Mouse (Mus musculus) gastrocnemius, postnatal 14 days (tissue): ENCODE measurements around the gene Tcp11l2. TPM values are rescaled to one million over a fixed set of nuclear protein-coding genes. Genes with fewer than 3 reads are reported as not detected.
A peak's percentile ranks its signal among the peaks of the same experiment; 100 is the strongest.

Experiments
- DNase-seq: peaks from one replicate; pipeline ENCODE4 v3.0.0; 2021; ENCODE audit warnings: mixed read lengths
- intact Hi-C: fragments of 180-260 bp; cut with DNase I; formaldehyde crosslinking; loops from one replicate; pipeline ENCODE4 v1.15.1; 2025; ENCODE audit warnings: low total_unique reads
- long read RNA-seq, 2 experiments: library from polyadenylated mRNA; stranded (forward); transcript quantifications; one replicate each; pipeline ENCODE4 v2.0.0; 2021
- total RNA-seq, 2 experiments: library from RNA; stranded (reverse); gene quantifications; 2 replicates each; pipeline ENCODE4 v1.2.3; 2021

Gene Tcp11l2
- 100 to 1,000 TPM in 1 of 2 experiments, 10 to 100 TPM in 1; 68.4 to 118 TPM for total RNA-seq
- long read RNA-seq, experiment 1, transcript Tcp11l2-201 (10 exons, 2,725 nt) = major isoform, 81 of 97 reads
- long read RNA-seq, experiment 1, partial matches to known transcripts = 11 of 97 reads
- long read RNA-seq, experiment 1, other reads (novel, unspliced or antisense) = 5 of 97 reads
- long read RNA-seq, experiment 2, transcript Tcp11l2-201 (10 exons, 2,725 nt) = major isoform, 74 of 88 reads
- long read RNA-seq, experiment 2, partial matches to known transcripts = 7 of 88 reads
- long read RNA-seq, experiment 2, other reads (novel, unspliced or antisense) = 7 of 88 reads

DNA sequence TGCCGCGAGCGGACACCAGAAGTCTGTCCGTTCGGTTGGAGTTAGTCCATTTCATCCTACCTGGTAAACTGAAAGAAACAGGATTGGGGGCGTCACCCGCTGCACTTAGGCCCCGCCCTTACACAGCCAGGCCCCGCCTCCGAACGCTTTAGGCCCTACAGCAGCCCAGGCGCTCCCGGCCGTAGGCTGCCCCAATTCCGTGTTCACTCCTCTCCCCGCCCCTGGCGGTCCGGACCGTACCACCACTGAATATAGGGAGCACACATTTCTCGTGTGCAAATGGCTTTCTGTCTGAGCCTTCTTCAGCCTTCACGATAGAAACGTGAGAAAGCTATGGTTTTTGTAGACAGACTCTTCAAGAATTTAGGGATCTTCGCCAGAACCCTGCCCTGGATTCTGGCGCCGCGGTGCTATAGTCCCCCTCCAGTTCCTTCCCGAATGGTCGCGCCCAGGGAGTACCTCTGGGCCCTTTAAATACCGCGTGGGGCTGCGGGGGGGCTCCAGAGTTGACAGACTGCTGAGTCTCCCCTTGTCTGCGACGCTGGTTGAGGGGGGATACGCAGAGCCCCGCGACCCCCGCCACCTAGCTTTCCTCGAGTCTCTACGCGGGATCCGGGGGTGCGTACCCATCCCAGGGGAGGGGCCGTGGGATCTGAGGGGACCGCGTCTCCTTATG, at the start of gene Tcp11l2:
Gene Tcp11l2 (plus strand): TSS at position 232 of the 676 bp plus-strand sequence.
- intact Hi-C loops = no loop called here
- peak; percentile 93 for DNase-seq

DNA sequence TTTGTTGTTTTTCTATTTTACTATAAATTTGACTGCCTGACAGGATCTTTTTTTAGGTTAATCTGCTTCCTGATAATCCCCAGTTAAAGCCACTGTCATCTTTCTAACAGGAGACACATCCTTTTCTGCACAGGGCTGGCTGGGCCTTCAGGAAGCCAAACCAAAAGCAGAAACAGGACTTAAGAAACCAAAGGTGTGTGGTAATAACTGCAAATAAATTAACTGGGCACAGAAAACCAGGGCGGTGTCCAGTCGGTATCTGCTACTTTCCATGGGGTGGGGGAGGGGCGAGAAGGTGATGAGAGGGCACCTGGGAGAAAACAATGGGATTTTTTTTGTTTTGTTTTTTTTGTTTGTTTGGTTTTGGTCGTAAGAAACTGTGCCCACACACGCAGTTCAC, 49.4 kb upstream of the Tcp11l2 start:
- intact Hi-C loops = no loop called here
- no peak for DNase-seq

DNA sequence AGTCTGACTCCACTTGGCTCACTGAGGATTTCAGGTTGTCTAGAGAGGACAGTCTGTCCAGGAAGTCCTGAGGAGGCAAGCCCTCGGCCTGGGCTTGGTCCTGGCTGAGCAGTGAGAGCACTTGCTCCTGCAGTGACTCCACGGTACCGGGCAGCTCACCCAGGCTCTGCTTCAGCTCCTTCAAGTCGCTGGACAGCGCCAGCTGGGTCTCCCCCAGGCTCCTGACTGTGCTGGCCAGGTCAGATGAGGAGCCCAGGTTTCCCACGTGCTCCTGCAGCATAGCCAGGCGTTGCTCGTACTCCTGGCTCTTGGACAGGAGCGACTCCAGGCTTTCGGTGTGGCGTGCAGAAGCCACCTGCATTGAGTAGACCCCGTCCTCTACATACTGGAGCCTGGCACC, 48.8 kb upstream of the Tcp11l2 start:
- peak; percentile 65 for DNase-seq
- intact Hi-C loops = no loop called here

DNA sequence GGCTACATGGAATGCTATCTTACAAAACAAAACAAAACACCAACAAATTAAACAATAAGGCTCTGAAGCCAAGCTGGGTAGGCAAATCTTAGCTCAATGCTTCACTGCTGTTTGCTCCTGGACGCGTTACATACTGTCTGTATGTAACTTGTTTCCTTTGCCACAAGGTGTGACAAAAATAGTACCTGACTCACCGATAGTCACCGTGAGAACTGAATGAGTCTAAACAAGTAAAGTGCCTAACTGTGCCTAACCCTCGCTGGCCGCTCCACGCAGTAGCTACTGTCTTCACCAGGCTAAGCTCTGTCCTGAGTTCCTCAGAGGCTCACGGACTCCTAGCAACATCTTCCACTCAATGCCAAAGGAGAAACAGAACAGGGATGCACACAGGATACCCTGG, 46.0 kb upstream of the Tcp11l2 start:
- intact Hi-C loops = no loop called here
- no peak for DNase-seq

DNA sequence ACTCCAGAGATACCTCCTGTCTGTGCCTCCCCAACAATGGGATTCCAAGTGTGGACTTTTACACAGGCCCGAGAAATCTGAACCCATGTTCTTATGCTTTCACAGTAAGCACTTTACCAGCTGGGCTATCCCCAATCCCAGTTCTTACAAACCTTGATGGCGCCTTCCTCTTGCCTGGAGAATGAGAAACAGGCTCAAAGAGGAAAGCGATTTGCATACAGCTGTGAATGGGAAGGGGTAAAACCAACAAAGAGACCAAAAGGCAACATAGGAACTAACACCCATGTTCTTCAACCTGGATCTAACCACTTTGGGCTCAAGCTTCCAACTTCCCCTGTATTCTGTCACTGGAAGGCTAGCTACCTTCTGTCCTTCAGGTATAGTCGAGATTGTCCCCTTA, 44.9 kb upstream of the Tcp11l2 start:
- DNase-seq = no peak
- intact Hi-C loops = no loop called here

DNA sequence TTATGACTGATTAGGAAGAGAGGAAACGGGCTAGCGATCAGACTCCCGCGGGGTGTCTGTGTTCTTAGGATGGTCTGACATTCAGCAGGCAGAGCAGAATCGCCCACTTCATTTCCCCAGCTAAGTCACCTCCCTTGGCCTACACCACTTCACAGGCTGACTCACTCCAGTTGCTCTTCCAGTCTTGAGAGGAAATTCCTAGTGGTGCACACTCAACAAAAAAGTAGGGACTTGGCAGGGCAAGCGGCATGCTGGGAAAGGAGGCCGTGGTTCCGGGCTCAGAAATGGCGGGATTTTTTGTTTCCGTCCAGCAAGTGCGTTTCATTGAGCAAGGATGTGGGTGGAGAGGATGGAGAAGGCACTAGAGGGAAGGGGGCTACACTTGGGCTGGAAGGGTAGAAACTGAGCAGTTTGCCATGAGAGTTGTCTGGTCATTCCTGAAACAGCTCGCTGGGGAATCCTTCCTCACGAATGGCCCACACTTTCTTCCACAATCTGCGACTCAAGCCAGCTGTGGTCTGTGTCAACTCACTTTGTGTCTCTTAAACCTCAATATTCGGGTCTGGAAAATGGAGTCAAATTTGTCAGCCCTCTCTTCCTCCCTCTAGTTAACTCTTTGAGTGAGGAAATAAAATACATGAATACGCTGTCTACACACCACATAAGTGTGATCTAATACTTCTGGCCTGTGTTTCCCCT, 44.1 kb upstream of the Tcp11l2 start:
- peak; percentile 64 for DNase-seq
- intact Hi-C loops = no loop called here

DNA sequence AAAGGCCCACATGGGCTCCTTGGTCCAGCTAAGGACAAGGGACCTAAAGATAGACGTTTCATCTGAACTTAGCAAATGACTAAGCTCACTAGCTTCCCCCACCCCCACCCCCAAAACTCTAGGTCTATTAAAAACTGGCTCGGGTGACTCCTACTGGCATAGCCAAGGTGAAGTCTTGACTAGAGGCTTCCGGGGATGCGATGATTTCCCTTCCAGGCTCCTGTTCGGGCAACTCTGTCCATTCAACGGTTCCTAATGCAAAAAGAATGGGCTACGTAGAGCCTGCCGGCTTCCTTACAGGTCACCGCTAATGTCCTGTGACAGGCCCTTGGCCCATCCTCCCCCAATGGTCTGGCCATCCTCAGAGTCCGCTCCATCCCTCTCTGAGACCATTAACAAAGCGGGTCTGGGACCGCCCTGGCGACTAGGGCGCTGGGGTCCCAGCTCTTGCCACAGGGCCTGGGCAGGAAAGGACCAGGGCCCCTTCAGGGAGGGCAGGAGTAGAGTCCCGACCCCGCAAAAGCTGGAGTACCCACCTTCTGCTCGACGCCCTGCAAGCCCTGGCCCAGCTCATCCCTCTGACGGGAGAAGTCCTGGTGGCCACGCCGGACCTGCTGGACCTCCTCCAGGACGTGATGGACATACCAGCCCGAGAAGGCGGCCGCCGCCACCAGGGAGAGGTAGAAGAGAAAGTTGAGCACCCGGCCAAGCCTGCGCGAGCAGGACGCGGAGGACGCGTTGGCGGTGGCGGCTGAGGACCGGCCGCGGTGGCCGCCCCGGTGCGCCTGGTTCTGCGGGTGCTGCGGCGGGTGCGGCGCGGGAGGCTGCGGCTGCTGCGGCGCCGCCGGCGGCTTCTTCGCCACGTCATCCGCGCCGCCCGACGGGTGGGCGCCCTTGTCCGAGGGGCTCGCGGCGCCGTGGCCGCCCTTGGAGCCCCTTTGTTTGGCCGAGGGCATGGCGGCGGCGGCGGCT, 43.2 kb upstream of the Tcp11l2 start:
- DNase-seq = peak; percentile 81
- intact Hi-C loops = no loop called here

DNA sequence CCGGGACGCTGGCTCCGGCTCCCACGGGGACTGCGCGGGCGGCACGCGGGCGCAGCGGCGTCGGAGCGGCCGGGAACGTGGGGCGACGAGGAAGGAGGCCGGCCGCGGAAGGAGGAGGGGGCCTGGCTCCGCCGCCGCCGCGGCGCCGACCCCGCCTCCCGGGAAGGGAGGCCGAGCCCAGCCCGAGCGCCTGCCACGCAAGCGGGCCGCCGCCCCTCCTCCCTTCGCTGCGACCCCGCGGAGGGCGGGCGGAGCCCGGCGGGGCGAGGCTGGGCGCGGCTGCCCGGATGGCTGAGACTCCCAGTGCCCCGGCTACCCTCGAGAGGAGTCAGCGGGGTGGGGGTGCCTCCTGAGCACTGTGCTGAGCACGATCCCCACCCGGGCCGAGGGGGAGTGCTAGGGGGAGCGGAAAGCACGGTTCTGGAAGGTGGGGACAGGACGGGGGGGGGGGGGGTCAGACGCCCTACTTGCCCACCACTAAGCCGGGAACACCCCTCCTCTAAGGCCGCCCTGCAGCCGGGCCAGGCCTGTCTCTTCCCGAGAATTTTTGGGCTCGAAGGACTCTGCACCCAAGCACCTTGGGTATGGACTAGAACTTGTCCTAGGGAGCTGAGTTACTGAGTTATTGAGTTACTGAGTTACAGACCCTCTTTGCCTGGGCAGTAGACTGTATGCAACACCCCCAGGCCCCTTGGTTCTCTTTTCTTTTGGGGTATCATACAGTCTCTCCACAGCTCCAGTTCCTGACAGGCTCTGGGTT, 42.3 kb upstream of the Tcp11l2 start, which contains the start of gene Ckap4:
Gene Ckap4 (minus strand): TSS at position 151 of the 760 bp plus-strand sequence.
- intact Hi-C loops = no loop called here
- DNase-seq = peak; percentile 82

DNA sequence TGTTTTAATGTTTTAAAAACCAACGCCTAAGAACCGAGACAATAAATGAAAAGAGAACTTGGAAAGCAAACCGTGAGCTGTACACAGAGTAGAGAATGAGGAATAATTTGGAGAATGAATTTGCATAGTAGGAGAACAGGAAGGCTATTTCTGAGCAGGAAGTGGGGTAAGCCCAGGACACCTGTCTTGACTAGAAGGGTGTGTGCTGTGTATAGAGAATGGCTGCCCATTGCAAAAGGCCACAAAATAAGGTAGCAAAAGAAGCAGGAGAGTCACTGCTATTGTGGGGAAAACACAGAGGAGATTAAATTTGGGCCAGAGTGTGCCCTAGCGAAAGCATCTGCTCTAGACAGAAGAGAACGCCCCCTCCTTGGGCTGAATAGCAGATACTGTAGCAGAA, 41.0 kb upstream of the Tcp11l2 start:
- DNase-seq = no peak
- intact Hi-C loops = no loop called here

DNA sequence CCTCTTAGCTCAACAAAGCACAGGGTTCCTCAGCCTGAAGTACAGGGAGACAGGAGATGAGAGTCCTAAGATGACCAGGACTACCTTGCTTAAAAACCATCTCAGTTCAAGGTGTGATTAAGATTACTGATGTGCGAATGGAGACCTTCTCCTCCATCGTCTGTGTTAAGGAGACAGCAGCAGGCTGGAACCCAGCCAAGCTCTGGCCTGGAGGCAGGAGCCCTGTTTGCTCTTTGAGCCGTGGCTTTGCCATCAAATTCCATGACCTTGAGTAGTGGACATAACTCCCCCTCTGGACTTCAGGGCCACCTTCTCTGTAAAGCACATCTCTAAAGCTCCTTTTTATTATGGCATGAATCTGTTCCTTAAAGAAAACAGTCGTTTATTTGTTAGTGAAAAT, 40.6 kb upstream of the Tcp11l2 start:
- DNase-seq = no peak
- intact Hi-C loops = no loop called here

DNA sequence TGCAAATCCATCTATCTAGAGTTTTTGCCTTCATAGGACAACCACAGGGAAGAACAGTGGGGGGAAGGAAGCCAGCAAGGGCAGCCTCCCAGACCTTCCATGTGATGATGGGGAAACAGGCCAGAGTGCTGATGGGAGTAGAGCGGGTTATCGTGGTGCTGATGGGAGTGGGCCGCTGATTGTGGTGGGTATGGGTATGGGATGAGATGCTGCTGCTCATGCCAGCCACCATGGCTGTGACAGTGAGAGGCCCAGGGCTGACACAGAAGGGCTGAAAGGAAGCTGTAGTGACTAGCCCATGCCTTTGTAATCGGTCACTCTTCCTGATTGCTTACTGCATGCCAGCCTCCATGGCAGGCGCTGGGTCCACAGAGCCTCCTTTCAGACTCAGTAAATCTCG, 36.8 kb upstream of the Tcp11l2 start:
- intact Hi-C loops = no loop called here
- no peak for DNase-seq

DNA sequence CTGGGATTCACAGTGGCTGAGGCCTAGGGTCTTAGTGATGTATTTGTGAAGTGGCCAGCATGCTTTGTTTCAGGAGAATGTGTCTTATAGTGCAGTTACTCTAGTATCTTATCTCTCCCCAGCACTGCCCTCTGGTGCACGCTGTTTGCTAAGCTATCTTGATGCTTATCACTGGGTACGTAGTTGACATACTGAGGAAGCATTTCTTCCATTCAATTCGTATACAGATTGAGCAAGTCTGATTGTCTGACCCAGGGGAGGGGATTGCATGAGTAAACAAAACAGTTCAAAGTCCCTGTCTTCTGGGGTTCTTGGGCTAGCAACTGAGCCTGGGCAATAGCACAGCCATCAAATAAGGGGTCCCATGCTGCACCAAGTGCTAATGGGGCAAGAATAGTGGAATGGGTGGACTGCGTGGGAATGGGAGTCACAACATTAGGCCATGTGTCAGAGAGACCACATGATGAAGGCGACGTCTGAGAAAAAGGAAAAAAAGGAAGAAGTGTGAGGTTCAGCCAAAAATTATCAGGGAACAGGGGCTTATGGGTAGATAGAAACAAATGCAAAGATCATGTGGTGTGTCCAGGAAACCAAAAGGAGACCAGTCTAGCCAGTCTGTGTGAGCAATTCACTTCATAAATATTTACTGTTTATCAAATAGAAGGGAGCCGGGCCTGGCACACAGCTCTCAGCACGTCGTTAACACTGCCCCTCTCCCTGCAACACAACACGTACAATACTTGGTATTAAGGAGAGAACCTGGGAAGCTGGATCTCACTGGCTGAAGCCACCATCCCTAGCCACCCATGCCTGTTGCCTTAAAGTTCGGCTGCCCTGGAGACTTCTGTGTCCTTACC, 33.4 kb upstream of the Tcp11l2 start:
- no peak for DNase-seq
- intact Hi-C loops = no loop called here

DNA sequence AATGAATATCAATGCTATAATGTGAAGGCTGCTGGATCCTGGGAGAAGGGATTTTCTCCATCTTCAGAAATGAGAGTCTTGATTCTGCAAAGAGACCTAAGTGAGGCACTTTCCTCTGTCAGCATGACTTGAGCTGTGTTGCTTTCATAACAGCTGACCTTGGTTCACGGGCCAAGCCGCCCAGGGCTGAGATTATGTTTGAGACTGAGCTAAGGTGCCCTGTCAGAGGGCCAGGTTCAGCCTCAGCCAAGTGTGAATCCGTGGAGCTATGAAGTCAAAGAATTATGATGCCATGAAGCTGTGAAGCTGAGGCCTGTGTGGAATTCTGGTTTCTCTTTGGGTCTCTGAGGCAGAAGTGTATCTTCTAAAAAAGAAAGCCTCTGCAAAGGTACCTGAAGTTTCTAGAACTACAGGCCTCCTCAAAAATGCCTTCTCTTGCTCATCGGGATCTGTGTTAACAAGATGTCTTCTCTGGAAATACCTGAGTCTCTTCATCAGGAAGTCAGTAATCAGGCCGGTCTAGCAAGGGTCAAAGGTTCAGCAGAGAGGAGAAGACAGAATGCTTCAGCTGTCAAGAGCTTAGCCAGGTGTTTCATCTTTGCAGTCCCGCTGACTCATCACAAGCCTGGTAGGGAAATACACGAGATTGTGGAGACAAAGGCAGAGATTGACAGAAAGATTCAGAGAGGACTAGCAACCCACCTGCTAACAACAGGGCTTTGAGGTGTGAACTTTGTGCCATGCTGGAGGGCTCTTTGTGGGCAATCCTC, 31.4 kb upstream of the Tcp11l2 start:
- DNase-seq = no peak
- intact Hi-C loops = no loop called here

DNA sequence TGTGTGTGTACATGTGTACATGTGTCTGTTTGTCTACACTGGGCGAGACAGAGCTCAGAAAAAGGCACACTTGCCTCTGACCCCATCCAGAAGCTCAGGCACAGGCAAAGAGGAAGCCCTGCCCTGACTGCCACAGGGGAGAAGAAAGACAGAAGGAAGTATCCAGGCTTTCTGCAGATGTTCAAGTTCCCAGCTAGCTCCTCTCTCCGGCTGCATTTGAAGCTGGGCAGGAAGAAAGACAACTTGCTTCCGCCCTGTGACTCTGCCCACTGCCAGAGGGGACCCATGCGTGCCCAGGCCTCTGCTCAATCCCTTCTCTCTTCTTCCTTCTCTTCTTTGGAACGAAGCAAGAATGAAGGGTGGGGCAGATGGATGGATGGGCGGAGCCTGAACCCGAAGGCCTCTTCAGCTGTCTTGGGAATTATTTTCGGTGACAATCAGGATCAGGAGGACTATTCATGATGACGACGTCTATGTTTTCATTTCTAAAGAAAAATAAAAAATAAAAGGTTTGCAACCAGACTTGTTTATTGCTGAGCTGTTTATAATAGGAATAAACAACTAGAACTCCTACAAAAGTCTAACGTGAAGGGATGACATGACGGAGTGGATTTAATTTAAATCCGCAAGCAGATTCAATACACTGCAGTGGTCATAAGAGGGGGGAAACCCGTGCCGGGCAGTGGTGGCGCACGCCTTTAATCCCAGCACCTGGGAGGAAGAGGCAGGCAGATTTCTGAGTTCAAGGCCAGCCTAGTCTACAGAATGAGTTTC, 27.1 kb upstream of the Tcp11l2 start:
- DNase-seq = no peak
- intact Hi-C loops = no loop called here

DNA sequence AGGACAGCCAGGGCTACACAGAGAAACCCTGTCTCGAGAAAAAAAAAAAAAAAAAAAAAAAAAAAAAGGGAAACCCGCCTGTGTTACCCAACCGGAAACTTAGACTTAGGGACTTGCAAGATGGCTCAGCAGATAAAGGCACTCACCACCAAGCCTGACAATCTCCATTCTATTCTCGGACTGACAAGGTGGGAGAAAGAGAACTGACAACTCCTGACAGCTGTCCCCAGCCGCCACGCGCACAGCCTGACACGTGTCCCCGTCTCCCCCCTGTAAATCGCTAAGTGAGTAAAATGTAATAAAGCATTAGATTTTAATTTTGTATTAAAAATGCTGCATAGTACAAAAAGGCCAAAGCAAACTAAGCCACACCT, 26.5 kb upstream of the Tcp11l2 start:
- DNase-seq = no peak
- intact Hi-C loops = no loop called here

DNA sequence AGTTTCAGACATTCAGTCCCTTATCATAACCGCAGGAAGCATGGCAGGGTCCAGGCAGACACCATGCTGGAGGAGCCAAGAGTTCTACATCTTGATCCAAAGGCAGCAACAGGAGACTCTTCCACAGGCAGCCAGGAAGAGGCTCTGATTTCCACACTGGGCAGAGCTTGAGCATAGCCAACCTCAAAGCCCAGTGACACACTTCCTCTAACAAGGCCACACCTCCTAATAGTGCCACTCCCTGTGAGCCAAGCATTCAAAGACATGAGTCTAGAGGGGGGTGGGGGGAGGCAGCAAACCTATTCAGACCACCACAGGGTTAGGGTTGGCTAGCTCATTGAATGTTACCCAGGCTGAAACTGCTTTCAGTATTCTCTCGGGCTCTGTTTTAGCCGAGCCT, 24.6 kb upstream of the Tcp11l2 start:
- intact Hi-C loops = no loop called here
- no peak for DNase-seq

DNA sequence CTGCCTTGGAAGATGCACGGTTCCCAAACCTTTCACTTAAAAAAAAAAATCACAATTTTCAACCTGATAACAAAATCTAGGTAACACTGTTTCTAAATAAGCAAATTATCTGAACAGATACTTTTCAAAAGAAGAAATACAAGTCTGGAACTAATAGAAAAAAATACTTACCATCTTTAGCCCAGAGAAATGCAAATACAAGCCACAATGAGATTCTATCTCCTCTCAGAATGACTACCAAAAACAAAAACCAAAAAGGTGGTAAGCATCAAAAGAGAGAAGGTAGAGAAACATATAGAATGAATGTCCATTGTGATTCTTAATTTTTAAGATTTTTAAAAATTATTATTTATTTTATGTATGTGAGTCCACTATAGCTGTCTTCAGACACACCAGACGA, 23.9 kb upstream of the Tcp11l2 start:
- intact Hi-C loops = no loop called here
- no peak for DNase-seq
